Mouse (Mus musculus) inflammation-experienced regulatory T-cells, adult 6 months (primary cell): ENCODE measurements at regions not wholly inside any gene's neighbourhood (a gene's known extent, or its start where the extent isn't known, plus 50 kb on each side); places are given as distances from the start of the nearest gene placed in this dataset.

Source experiments
- ATAC-seq: one replicate; pipeline ENCODE4 v1.8.0; 2017

DNA sequence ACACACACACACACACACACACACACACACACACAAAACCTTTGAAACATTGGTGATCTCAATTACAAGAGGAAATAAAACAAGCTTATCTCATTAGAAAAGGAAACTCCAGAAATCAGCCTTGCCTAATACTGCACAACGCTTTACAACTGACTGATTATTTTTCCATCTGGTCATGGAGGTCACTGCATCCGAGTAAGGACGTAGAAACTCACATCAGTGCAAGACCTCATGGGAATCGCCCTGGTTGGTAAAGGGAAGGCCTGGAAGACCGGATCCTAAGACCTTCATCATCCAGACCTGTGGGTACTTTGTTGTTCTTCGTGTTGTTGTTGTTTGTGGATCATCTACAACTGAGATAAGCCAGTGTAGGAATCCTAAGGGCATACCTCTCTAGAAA is 77.8 kb upstream of the Sestd1 start:
- ATAC-seq = no peak

DNA sequence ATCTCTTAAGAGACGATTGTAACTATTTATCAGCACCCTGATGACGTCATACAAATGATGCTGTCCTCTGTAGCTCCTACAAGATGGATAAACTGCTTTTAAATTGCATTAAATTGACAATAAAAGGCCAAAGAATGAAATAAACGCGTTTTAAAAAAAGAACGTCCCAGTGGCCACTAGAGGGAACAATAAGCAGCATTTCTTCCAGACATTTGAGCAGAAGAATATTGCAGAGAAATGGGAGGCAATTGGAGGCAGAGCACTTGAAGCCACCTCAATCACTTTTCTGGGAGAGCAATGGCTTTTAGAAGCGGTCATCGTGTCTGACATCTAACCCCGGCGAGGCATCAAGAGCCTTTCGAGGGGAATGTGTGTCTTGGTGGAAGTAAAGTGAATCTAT is 76.4 kb upstream of the Sestd1 start:
- no peak for ATAC-seq

DNA sequence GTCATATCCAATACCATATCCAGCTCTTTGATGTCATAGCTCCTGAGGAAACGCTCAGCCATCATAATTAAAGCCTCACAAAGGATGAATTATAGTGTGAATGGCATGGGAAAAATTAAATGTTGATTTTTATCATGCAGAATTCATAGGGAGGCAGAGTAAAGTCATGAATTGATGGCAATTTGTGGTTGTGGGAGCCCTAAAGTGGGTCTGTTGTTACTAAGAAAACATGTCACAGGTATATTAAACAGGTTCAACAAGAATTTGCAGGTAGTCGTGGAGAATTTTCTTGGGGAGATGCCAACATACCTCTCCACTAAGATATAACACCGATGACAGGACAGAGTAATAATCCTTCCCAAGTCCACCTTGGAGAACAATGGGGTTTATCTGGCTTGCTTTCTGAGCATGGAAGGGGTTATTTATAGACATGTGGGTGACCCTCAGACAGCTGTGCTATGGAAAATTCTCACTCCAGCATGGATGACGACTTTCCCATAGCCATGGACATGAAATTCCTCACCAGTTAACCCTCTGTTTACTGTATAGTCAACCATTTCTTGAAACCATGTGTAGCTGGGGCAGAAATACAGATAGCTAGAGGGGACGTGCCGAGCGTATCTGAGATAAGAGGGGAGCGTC is 71.7 kb upstream of the Sestd1 start:
- no peak for ATAC-seq

DNA sequence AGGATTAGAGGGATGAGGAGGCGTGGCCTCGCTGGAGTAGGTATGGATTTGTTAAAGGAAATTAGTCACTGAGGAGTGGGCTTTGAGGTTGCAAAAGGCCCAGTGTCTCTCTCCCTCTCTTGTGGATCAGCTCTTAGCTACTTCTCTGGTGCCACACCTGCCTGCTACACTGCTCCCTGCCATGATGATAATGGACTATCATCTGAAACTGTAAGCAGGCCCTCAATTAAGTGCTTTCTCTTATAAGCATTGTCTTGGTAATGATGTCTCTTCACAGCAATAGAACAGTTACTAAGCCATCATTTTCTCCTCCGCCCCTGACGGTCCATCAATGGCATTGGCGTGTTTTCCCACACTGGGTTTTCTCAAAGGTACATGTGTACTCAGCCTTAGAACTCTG is 66.6 kb upstream of the Sestd1 start:
- ATAC-seq = no peak

DNA sequence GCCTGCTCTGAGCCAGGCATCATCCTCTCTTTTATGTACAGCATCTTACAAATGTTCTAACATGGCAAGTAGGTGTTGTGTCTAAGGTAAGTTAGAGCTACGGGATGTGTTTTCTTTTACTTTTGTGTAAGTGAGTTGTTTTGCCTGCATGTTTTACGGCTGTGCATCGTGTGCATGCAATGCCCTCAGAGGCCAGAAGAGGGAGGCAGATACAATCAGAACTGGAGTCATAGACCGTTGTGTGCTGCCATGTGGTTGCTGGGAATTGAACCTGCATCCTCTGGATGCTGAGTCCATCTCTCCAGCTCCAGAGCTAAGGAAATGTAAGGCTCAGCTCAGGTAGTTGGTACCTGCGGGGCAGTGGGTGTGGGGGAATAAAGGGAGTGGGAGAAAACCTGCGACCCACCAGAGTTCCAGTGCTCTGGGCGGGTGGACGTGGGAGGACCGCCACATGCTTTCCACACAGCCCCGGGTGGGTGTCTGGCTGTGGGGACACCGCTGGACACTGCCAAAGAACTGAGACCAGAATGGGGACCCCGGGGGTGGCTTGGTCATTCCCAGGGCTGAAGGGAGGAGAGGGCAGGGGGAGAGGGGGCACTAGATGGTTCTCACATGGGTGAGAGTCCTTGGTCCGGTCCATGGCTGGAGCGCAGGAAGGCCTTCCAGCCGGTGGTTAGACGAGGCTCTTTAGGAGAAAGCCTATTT is 63.5 kb upstream of the Sestd1 start:
- ATAC-seq = no peak

DNA sequence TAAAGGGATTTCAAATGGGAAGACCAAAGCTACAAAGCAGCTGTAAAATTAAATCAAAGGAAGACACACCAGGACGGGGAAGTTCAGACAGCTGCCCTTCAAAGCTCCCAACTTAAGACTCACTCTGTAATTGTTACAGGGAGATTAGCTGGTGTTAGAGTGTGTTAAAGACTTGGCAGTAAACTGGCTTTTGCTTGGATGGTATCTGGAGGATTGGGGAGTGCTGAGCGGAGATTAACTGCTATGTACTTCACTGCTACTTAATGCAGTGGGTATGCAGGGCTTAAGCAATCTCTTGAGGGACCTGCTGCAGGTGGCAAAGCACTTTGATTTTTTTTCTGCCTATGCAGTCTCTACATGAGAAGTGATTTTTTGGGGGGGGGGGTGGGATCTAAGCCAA is 62.0 kb upstream of the Sestd1 start:
- no peak for ATAC-seq

DNA sequence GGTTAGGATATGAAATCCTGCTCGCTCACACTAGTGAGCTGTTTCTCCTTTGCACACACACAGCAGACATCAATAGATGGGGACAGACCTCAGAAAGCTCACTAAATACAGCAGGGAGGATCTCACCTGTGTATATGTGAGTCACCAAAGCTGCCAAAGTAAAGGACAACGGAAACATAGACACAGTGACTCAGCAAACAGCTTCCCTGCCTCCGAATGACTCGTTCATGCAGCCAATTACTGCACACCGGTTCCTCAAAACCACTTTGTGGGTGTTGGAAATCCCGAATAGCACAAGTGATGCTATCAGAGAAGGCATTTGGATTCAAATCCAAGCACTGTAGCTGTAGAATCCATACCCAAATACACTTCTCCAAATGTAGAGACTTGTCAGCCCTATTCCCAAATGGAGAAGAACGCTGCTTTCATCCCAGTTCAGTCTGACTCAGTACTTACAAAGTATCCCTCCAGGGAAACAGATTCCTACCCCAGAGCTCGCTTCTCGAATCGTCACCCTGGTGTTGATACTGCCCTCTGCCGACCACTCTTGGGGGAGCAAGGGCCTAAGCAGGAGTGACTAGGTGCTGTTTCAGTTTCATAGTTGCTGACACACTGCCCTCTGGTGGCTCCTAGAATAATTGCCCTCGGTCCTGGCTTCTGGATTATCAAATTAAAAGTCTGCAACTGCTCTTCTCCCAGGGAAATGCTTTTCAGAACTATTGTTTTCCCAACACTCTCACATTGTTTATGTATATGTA is 61.4 kb upstream of the Sestd1 start:
- peak; percentile 92 for ATAC-seq

DNA sequence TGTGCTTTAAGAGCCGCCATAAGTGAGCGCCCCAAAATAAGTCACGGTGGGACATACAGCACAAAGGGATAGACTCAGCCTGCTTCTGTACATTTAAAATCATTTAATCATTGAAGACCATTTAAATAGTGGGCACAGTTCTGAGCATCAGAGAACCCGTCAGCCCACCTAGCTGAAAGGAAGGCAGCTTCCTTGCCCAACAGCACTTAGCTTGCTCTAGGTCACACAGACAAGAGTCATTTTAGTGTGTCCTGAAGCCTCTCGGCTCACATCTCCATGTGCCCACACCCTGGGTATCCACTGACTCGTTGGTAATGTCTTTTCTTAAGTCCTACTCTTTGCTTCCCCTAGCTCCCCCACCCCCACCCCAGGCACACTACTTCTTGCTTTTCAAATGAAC is 59.7 kb upstream of the Sestd1 start:
- ATAC-seq = no peak

DNA sequence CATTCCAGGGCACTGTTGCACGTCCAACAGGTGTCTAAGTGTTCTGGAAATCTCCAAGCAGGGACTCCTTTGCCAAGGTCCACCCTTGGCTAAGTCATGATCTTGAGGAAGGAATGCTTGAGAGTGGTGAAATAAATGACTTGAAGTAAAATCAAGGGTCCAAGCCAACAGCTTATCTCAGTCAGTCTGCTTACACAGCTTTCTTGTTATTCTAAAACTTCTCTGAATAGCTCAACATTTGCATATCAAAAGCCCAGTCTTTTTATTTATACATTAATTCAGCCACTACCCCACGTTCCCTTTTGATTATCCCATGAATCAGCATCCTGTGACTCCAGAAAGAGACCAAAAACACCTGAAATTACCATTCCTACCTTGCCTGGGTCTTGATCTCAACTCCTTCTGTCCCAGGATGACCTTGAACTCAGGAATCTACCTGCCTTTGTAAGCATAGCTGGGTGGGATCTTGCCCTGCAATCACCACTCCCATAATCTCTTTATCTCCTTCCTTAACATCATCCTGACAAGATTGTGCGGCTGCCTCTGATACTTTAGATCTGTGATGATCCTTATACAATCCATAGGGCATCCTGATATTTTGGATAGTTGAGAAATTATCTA is 57.5 kb upstream of the Sestd1 start:
- ATAC-seq = no peak

DNA sequence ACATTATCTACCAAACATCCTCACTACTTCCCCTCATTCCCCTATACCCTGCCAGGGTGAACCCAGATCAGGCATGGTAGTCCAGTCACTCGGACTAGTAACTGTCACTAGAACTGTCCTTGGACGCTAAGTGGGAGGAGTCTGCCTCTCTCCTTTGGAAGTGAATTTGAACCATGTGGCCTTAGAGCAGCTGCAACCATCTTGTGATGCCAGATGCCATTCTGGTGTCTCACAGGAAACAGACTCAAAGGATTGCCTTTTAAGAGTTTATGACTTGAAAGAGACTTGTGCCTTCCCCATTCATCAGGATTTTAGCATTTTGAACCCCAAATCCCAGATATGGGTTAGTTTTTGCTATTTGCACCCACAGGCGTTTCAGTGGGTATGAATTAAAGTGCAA is 56.9 kb upstream of the Sestd1 start:
- no peak for ATAC-seq

DNA sequence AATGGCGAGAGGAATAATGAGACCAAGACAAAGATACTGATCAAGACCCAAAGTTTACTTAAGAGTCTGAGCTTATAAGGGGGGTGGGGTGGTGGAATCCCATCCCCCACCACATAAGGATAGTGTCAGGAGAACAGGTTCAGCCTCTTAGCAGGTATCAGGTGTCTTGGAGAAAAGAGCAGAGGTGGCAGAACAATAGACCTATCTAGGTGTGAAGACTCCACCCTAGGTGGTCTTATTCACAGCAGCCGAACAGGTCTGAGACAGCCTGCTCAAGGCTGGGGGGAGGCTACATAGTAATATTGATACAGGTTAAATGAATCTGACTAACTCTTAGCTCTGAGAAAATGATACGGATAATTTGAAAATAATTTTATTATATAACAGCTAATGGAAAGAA is 56.4 kb upstream of the Sestd1 start:
- ATAC-seq = no peak

DNA sequence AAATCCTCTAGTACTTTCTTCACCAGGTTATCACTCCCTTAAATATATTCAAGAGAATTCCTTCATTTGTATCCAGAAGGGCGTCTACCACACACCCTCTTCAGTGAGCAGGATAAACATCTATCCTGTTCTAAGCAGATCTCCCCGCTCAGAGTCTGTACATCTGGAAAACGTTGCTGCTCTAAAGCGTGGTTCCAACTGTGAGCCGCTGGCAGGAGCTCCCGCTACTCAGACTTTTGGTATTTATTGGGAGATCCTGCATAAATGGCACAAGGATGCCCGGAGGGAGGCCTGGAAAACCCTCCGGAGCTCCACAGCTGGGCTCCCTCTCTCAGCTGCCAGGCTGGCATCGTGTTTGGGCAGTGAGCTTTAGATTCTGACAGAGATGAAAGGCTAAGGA is 54.3 kb upstream of the Sestd1 start:
- ATAC-seq = no peak

DNA sequence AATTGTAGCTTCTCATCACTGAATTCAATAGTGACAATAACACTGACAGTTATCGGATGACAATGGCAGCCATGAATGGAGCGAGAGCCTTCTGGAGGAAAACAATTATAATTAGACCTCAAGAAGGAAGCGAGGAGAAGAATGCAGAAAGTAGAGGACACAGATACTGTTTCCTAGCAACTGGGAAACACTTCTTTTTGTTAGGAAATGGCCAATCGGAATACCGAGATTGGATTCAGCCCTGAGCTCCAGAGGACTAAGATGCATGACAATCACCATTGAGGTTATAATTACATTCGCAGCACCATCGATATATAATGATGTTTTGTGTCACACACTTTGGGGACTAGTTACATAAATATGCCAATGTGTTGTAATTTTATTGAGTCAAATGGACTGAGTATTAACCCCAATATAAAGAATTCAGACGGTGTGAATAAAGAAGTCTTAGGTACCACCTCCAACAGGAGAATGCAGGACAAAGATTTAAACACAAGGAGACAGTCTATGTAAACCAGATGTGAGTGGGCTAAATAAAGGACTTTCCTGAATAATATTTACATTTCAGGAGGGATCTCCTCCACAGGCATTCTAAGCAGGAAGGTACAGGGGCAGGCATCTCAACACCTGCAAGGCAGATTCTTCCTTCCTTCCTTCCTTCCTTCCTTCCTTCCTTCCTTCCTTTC is 53.1 kb upstream of the Sestd1 start:
- ATAC-seq = no peak
